Mouse (Mus musculus) lung, adult 2 months (tissue): ENCODE measurements around the gene Pik3r5.

Source experiments
- CTCF ChIP-seq: fragments of 200-500 bp; IDR thresholded peaks from 2 replicates; pipeline ENCODE4 v1.5.1; 2011; ENCODE audit warnings: mild to moderate bottlenecking, low read length, control low read depth; ENCODE audit not compliant: insufficient read depth
- POLR2A ChIP-seq: fragments of 200-500 bp; IDR thresholded peaks from 2 replicates; pipeline ENCODE4 v1.6.1; 2011; ENCODE audit warnings: low read depth, mild to moderate bottlenecking, control low read depth, low read length, borderline replicate concordance; ENCODE audit errors: extremely low read depth

DNA sequence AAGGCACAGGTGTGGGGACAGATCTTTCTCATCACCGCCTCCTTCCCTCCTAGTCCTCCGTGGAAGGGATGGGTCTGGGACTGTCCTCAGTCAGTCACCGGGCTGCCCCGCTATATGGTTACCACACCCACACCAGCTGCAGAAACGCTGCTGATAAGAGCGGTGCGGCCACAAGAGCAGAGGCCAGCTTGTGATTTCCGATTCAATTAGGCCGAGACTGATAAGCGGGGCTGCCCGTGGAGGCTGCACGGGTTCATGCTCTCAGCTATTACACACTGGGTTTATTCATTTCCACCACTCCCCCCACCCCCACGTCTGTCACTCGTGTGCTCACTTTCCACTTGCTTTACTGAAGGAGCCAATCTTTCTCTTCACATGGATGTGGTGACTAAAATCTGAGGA is 69.0 kb downstream of the Pik3r5 start:
- TF ChIP-seq CTCF (no peak), POLR2A (no peak)
